ENCODE assay signal across 1 mouse cellular context in the genomic region with DNA sequence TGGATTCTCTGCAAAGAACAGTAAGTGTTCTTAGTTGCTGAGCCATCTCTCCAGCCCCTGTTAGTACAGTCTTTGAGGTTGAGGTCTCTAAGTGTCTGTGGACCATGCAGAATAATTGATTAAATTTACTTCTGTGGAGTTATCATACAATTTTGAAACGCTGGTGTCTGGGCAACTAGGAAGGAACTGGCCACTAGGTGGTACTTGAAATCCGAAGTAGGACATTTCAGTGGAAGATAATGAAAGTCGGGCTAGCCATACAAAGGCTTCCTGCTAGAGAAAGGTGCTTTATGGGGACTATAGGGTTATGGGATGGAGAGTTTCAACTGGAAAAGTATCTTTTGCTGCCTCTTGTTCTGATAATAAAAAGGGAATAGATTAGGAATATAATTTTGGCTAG.
TF ChIP-seq lines count a peak whose summit lies in the region.

No protein-coding gene starts in this region.

TF ChIP-seq in CH12.LX, 34 proteins besides CTCF, POLR2A, EP300 and RAD21 (continued from another document):
- TF ChIP-seq JUN (IDR thresholded peaks at IDR 0.05; ENCODE audit: insufficient read depth, low read depth, low read length) (no peak), MYC (IDR thresholded peaks at IDR 0.05; ENCODE audit: low read depth, low read length) (no peak), PAX5 (IDR thresholded peaks at IDR 0.05; ENCODE audit: low read length) (no peak), IRF4 (IDR thresholded peaks at IDR 0.05; ENCODE audit: low read depth, low read length) (no peak), MAFK (IDR thresholded peaks at IDR 0.05; ENCODE audit: insufficient replicate concordance, low read length) (no peak)
